Mouse (Mus musculus): Measurements from ENCODE around the gene Ms4a6c. TPM values are rescaled to one million over a fixed set of nuclear protein-coding genes. Genes with fewer than 3 reads are reported as not detected.
"Not testable (repeated sequence)": the region's sequence is repeated elsewhere in the genome, so short reads cannot be mapped to it uniquely, and the experiment has no call there.

Ms4a6c gene
- total and polyA plus RNA-seq, 3 experiments = not detected

DNA sequence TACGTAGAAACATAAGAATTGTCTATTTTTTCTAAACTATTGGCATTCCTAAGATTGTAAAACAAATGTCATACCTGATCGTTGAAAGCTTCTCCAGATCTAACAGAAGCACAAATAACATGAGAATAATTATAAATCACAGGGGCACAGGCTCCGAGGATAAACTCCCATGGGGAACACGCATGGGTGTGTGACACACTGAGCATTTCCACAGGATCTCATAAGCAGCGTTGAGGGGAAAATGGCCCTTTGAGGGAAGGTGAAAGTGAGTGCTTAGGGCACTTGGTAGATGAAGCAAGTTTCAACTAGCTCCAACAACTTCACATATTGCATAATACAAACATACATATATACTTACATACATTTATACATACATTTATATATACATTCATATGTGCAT, 25.2 kb upstream of the Ms4a6c start:
- DNase-seq (ENCODE audit: low read depth, low spot score) = no peak
- TF ChIP-seq NRF1 (IDR thresholded peaks at IDR 0.05; ENCODE audit: insufficient read depth, low read depth, low read length, poor library complexity, severe bottlenecking) (no peak), CHD1 (IDR thresholded peaks at IDR 0.05; ENCODE audit: low read depth, low read length) (no peak), USF1 (IDR thresholded peaks at IDR 0.05; ENCODE audit: low read depth, low read length) (no peak), MEF2A (IDR thresholded peaks at IDR 0.05; ENCODE audit: extremely low read depth, insufficient replicate concordance, low read depth, low read length, poor library complexity, severe bottlenecking) (no peak), POLR2AphosphoS2 (IDR thresholded peaks at IDR 0.05; ENCODE audit: low read length) (no peak), GATA1 (IDR thresholded peaks at IDR 0.05; ENCODE audit: low read depth, low read length) (no peak), HCFC1 (IDR thresholded peaks at IDR 0.05; ENCODE audit: low read depth, low read length) (no peak), CHD2 (IDR thresholded peaks at IDR 0.05; ENCODE audit: low read length) (no peak), TCF12 (IDR thresholded peaks at IDR 0.05; ENCODE audit: low read depth, low read length) (no peak), RAD21 (IDR thresholded peaks at IDR 0.05; ENCODE audit: low read depth, low read length) (no peak), MAX (IDR thresholded peaks at IDR 0.05; ENCODE audit: low read length) (no peak), EP300 (IDR thresholded peaks at IDR 0.05; ENCODE audit: low read depth in 1 of 2, low read length in 2 of 2) (no peak), TBP (IDR thresholded peaks at IDR 0.05; ENCODE audit: low read depth, low read length) (no peak)
- no peaks in the 10 kb centered on the region for H3K4me1 ChIP-seq (ENCODE audit: control insufficient read depth in 1 of 2, insufficient read depth in 2 of 2, low read length in 2 of 2)
- no peaks in the 10 kb centered on the region for H3K79me2 ChIP-seq (ENCODE audit: control insufficient read depth, insufficient read depth, low read length, poor library complexity)
- no peak overlapping the region for H3K27ac ChIP-seq (ENCODE audit: control insufficient read depth, low read depth, low read length)
- no peaks in the 10 kb centered on the region for H3K36me3 ChIP-seq (ENCODE audit: control insufficient read depth in 1 of 2, insufficient read depth in 2 of 2, low read length in 2 of 2)
- H3K4me3 ChIP-seq (ENCODE audit: control insufficient read depth in 1 of 2, insufficient read depth in 1 of 2, low read depth in 2 of 2, low read length in 2 of 2) = no peak overlapping the region
- H3K27me3 ChIP-seq (ENCODE audit: control insufficient read depth in 1 of 2, insufficient read depth in 2 of 2, low read length in 2 of 2) = no peaks in the 10 kb centered on the region
- no peaks in the 10 kb centered on the region for H3K9me3 ChIP-seq (replicated peaks; ENCODE audit: insufficient read depth, low read length)
- H3K9ac ChIP-seq (ENCODE audit: control insufficient read depth, low read depth, low read length, poor library complexity, severe bottlenecking) = no peak overlapping the region

DNA sequence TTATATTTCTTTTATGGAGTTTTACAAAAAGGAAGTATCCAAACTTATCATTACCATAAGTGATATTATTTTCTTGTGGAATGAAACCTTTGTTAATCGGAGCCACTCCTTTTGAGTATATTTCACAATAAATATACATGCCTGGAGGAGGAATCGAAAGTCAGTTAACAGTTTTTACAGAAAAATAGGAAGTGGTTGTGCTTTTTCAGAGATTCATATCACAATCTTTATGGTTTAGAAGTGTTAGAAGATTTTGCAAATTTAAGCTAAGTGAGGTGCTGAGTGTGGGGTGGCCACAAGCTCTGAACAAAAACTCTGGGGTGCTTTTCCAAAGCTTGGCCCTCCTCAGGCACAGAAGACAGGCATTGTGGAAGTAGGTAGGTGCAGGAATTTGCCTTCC, 21.9 kb upstream of the Ms4a6c start:
- no peaks in the 10 kb centered on the region for H3K9me3 ChIP-seq (replicated peaks; ENCODE audit: insufficient read depth, low read length)
- no peaks in the 10 kb centered on the region for H3K36me3 ChIP-seq (ENCODE audit: control insufficient read depth in 1 of 2, insufficient read depth in 2 of 2, low read length in 2 of 2)
- H3K4me3 ChIP-seq (ENCODE audit: control insufficient read depth in 1 of 2, insufficient read depth in 1 of 2, low read depth in 2 of 2, low read length in 2 of 2) = no peak overlapping the region
- H3K27me3 ChIP-seq (ENCODE audit: control insufficient read depth in 1 of 2, insufficient read depth in 2 of 2, low read length in 2 of 2) = no peaks in the 10 kb centered on the region
- DNase-seq (ENCODE audit: low read depth, low spot score) = no peak
- no peak overlapping the region for H3K9ac ChIP-seq (ENCODE audit: control insufficient read depth, low read depth, low read length, poor library complexity, severe bottlenecking)
- H3K79me2 ChIP-seq (ENCODE audit: control insufficient read depth, insufficient read depth, low read length, poor library complexity) = no peaks in the 10 kb centered on the region
- H3K4me1 ChIP-seq (ENCODE audit: control insufficient read depth in 1 of 2, insufficient read depth in 2 of 2, low read length in 2 of 2) = no peaks in the 10 kb centered on the region
- no peak overlapping the region for H3K27ac ChIP-seq (ENCODE audit: control insufficient read depth, low read depth, low read length)
- no peak for TF ChIP-seq MXI1 (IDR thresholded peaks at IDR 0.05; ENCODE audit: low read depth, low read length)
- TF ChIP-seq TAL1 (IDR thresholded peaks at IDR 0.05; ENCODE audit: low read length) = no peak
- TF ChIP-seq GABPA (IDR thresholded peaks at IDR 0.05; ENCODE audit: low read depth, low read length) = no peak
- no peak for TF ChIP-seq UBTF (IDR thresholded peaks at IDR 0.05; ENCODE audit: borderline replicate concordance, insufficient read depth, low read depth, low read length)
- TF ChIP-seq KAT2A (conservative IDR thresholded peaks at IDR 0.05; ENCODE audit: low read depth, low read length) = no peak
- no peak for TF ChIP-seq RCOR1 (IDR thresholded peaks at IDR 0.05; ENCODE audit: low read depth, low read length)
- no peak for TF ChIP-seq MYC (IDR thresholded peaks at IDR 0.05; ENCODE audit: low read depth, low read length)
- TF ChIP-seq MYB (IDR thresholded peaks at IDR 0.05; ENCODE audit: low read depth, low read length) = no peak
- no peak for TF ChIP-seq ETS1 (IDR thresholded peaks at IDR 0.05; ENCODE audit: low read depth, low read length)
- TF ChIP-seq TCF12 (IDR thresholded peaks at IDR 0.05; ENCODE audit: low read depth, low read length) = no peak
- TF ChIP-seq NELFE (IDR thresholded peaks at IDR 0.05; ENCODE audit: low read depth, low read length) = no peak
- TF ChIP-seq USF1 (IDR thresholded peaks at IDR 0.05; ENCODE audit: low read depth, low read length) = no peak
- TF ChIP-seq POLR2A (IDR thresholded peaks at IDR 0.05; ENCODE audit: control insufficient read depth in 1 of 2, insufficient read depth in 1 of 2, low read depth in 1 of 2, low read length in 2 of 2, poor library complexity in 1 of 2) = no peak
- no peak for TF ChIP-seq RAD21 (IDR thresholded peaks at IDR 0.05; ENCODE audit: low read depth, low read length)
- TF ChIP-seq JUND (IDR thresholded peaks at IDR 0.05; ENCODE audit: low read depth, low read length) = no peak
- no peak for TF ChIP-seq CHD1 (IDR thresholded peaks at IDR 0.05; ENCODE audit: low read depth, low read length)
- no peak for TF ChIP-seq ZNF384 (IDR thresholded peaks at IDR 0.05; ENCODE audit: low read depth, low read length)
- no peak for TF ChIP-seq POLR2AphosphoS5 (IDR thresholded peaks at IDR 0.05; ENCODE audit: borderline replicate concordance, low read depth, low read length)
- TF ChIP-seq ZC3H11A (IDR thresholded peaks at IDR 0.05; ENCODE audit: low read depth, low read length) = no peak

DNA sequence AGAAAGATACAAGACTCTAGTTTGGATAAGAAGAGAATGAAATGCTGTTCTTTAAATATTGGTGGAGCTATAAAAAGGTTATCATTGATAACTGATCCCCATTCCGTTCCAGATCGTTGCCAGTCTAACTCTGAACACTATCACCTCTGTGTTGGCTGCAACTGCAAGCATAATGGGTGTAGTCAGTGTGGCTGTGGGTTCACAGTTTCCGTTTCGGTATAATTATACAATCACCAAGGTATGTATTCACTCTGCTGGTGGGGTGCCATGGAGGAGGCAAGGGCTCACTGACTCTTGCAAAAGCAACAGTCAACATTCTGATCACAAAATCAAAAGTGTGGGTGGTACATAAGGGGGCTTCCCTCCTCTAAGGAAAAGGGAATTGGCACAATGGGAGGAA, 10.1 kb upstream of the Ms4a6c start:
- not testable (repeated sequence) for H3K9me3 ChIP-seq (replicated peaks; ENCODE audit: insufficient read depth, low read length); H3K27ac ChIP-seq (ENCODE audit: control insufficient read depth, low read depth, low read length); H3K36me3 ChIP-seq (ENCODE audit: control insufficient read depth in 1 of 2, insufficient read depth in 2 of 2, low read length in 2 of 2); H3K4me1 ChIP-seq (ENCODE audit: control insufficient read depth in 1 of 2, insufficient read depth in 2 of 2, low read length in 2 of 2); DNase-seq (ENCODE audit: low read depth, low spot score); H3K79me2 ChIP-seq (ENCODE audit: control insufficient read depth, insufficient read depth, low read length, poor library complexity); H3K4me3 ChIP-seq (ENCODE audit: control insufficient read depth in 1 of 2, insufficient read depth in 1 of 2, low read depth in 2 of 2, low read length in 2 of 2); H3K27me3 ChIP-seq (ENCODE audit: control insufficient read depth in 1 of 2, insufficient read depth in 2 of 2, low read length in 2 of 2); H3K9ac ChIP-seq (ENCODE audit: control insufficient read depth, low read depth, low read length, poor library complexity, severe bottlenecking)
